Mouse (Mus musculus): ENCODE results near the gene Cyp11a1.

GRCm38 (mm10) chr9:57968783-57969542 lies 37.2 kb upstream of the Cyp11a1 start:
- TF ChIP-seq CTCF (IDR thresholded peaks at IDR 0.05; ENCODE audit: extremely low read depth, insufficient read length, insufficient replicate concordance, low read depth, low read length): no peak
- no peak for TF ChIP-seq POLR2A (IDR thresholded peaks at IDR 0.05; ENCODE audit: low read depth, low read length)
